Mouse (Mus musculus) limb, embryonic 13.5 days (tissue): ENCODE results near the gene Pyurf. TPM values are rescaled to one million over a fixed set of nuclear protein-coding genes. Genes with fewer than 3 reads are reported as not detected.
A peak's percentile ranks its signal among the peaks of the same experiment; 100 is the strongest.

ENCODE experiments used
- ATAC-seq: fragments of 200-750 bp; cut with Nextera tagmentation; 2 replicates; pipeline ENCODE4 v1.8.0; 2017; ENCODE audit warnings: low read depth, moderate number of reproducible peaks, moderate TSS enrichment; ENCODE audit not compliant: low FRiP score
- H3K27ac ChIP-seq: fragments of 300-500 bp; sonication (generic); 2 replicates; pipeline ENCODE4 v1.5.1; 2015; ENCODE audit warnings: inconsistent platforms, mild to moderate bottlenecking, moderate library complexity
- H3K27me3 ChIP-seq: fragments of 300-500 bp; sonication (generic); 2 replicates; pipeline ENCODE4 v1.6.1; 2015; ENCODE audit warnings: mild to moderate bottlenecking, inconsistent platforms
- H3K36me3 ChIP-seq: fragments of 300-500 bp; sonication (generic); 2 replicates; pipeline ENCODE4 v1.6.1; 2015; ENCODE audit warnings: inconsistent platforms, mild to moderate bottlenecking, moderate library complexity
- H3K4me1 ChIP-seq: fragments of 300-500 bp; sonication (generic); 2 replicates; pipeline ENCODE4 v1.6.1; 2015; ENCODE audit warnings: inconsistent platforms
- H3K4me2 ChIP-seq: fragments of 300-500 bp; sonication (generic); replicated peaks from 2 replicates; pipeline ENCODE4 v1.6.1; 2015; ENCODE audit warnings: inconsistent platforms, mild to moderate bottlenecking, moderate library complexity
- H3K4me3 ChIP-seq: fragments of 300-500 bp; sonication (generic); 2 replicates; pipeline ENCODE4 v1.5.1; 2015; ENCODE audit warnings: moderate library complexity, mild to moderate bottlenecking, inconsistent platforms
- H3K9ac ChIP-seq: fragments of 300-500 bp; sonication (generic); 2 replicates; pipeline ENCODE4 v1.6.1; 2015; ENCODE audit warnings: mild to moderate bottlenecking, inconsistent platforms
- H3K9me3 ChIP-seq: fragments of 300-500 bp; sonication (generic); 2 replicates; pipeline ENCODE4 v1.6.1; 2016; ENCODE audit warnings: inconsistent platforms
- WGBS: fragments of 180-500 bp; shearing (Covaris S2); methylation state at CpG from one replicate; pipeline ENCODE4 v1.1.7; 2015; 5-methylcytosine and 5-hydroxymethylcytosine counted together
- polyA plus RNA-seq: library from polyadenylated mRNA; unstranded; fragments of >200 nt; fragmentation: Nextera tagmentation; extraction: Ambion mirVana; gene quantifications from 2 replicates; pipeline ENCODE4 v1.2.1, GENCODE M21; 2015

Gene Pyurf
- polyA plus RNA-seq, 1 experiment from 2014 or later: 17.0 TPM

- Histone ChIP-seq H3K27ac (no peak overlapping the region; the same call in 1 of the 2 replicates), H3K9ac (no peak overlapping the region), H3K4me1 (peaks cover 3% of the 10 kb centered on the region), H3K9me3 (no peaks in the 10 kb centered on the region), H3K36me3 (no peaks in the 10 kb centered on the region), H3K4me2 (peak overlapping the region; percentile 34; the same call in 1 of the 2 replicates), H3K27me3 (no peaks in the 10 kb centered on the region), H3K4me3 (no peak overlapping the region)
- WGBS: 14% methylated on average over 4 of the region's 4 CpGs
- peak; percentile 92 for ATAC-seq
These were observed 50.1 kb downstream of the Pyurf start for GRCm38 (mm10) chr6:57641789-57642188.

GRCm38 (mm10) chr6:57639531-57639930 lies 52.3 kb downstream of the Pyurf start:
- Histone ChIP-seq H3K4me1 (peaks cover 3% of the 10 kb centered on the region), H3K36me3 (no peaks in the 10 kb centered on the region), H3K27ac (no peak overlapping the region), H3K9ac (no peak overlapping the region), H3K27me3 (no peaks in the 10 kb centered on the region), H3K4me3 (no peak overlapping the region), H3K9me3 (no peaks in the 10 kb centered on the region), H3K4me2 (no peak overlapping the region)
- ATAC-seq: no peak
- WGBS: 66% methylated on average over 1 of the region's 1 CpGs

Other genes with a start within 250 kb of the Pyurf start
- 5.2 and 5.3 TPM in 2 replicates for gene Ppm1k, start 156.6 kb downstream of the Pyurf start, polyA plus RNA-seq
- gene Herc6, start 111.1 kb downstream of the Pyurf start, polyA plus RNA-seq: 1.8 and 2.2 TPM in 2 replicates
- gene Lancl2, start 10.5 kb upstream of the Pyurf start, polyA plus RNA-seq: 30.8 and 32.8 TPM in 2 replicates
- gene Vopp1, start 133.1 kb upstream of the Pyurf start, polyA plus RNA-seq: 59.7 and 61.3 TPM in 2 replicates
- not detected in 2 replicates for gene Vmn1r21, start 158.3 kb upstream of the Pyurf start, polyA plus RNA-seq
- gene Vmn1r22, start 215.9 kb upstream of the Pyurf start, polyA plus RNA-seq: not detected in 2 replicates
- gene Vmn1r23, start 234.8 kb upstream of the Pyurf start, polyA plus RNA-seq: not detected in 2 replicates